Mouse (Mus musculus) MEL (cell line): ENCODE measurements around the gene Rtn4rl2.

Source experiments
- CHD2 ChIP-seq: IDR thresholded peaks from 2 replicates; pipeline ENCODE4 v1.6.1; 2011; ENCODE audit warnings: low read length, improper control_type of control experiment
- CTCF ChIP-seq, 3 experiments: IDR thresholded peaks in 2 of 3; conservative IDR thresholded peaks in 1 of 3; 2 replicates each; pipeline ENCODE4 v1.5.1; 2011 to 2012; ENCODE audit warnings: low read length in 3 of 3, low read depth in 2 of 3, mild to moderate bottlenecking in 2 of 3, improper control_type of control experiment in 1 of 3, inconsistent platforms in 1 of 3, mixed read lengths in 1 of 3, moderate library complexity in 1 of 3; ENCODE audit not compliant: control insufficient read depth in 1 of 3, insufficient read depth in 1 of 3, poor library complexity in 1 of 3, severe bottlenecking in 1 of 3
- E2F4 ChIP-seq: IDR thresholded peaks from 2 replicates; pipeline ENCODE4 v1.6.1; 2011; ENCODE audit warnings: low read depth, low read length, improper control_type of control experiment, borderline replicate concordance
- HCFC1 ChIP-seq: IDR thresholded peaks from 2 replicates; pipeline ENCODE4 v1.6.1; 2012; ENCODE audit warnings: low read depth, mild to moderate bottlenecking, inconsistent platforms, low read length, improper control_type of control experiment, moderate library complexity
- TCF12 ChIP-seq: IDR thresholded peaks from 2 replicates; pipeline ENCODE4 v1.6.1; 2014; ENCODE audit warnings: low read depth, mild to moderate bottlenecking, inconsistent platforms, low read length, improper control_type of control experiment, moderate library complexity

DNA sequence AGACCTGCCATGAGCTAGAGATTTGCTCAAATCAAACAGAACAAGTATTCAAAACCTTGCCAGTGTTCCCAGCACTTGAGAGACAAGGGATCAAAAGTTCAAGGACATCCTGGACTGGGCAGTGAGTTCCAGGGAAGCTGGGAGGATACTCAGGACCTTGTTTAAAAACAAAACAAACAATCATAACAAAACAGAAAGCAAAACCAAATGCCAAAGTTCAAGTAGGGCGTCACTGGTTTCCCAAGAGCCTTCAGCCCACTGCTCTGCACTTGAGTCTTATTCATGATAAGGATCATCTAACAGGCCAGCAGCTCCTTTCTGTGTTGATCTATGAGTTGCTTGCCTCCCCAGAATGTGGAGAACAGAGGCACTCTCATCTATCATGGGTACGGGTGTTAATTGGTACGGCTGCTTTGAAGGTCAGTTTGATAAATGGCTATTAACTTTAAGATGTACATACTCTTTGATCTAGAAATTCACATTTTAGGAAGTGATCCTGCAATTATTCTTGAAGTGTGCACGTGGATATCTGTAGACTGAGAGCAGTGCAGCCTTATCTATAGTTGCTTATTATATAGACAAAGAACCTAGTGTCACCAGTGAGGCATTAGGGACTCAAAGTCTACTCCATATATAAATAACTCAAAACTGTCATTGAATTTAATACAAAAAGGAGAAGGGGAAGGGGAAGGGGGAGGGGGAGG lies 9.1 kb upstream of the Rtn4rl2 start:
- TF ChIP-seq CTCF (IDR thresholded peaks at IDR 0.05 in 2 of 3, conservative IDR thresholded peaks at IDR 0.05 in 1 of 3; ENCODE audit: control insufficient read depth in 1 of 3, insufficient read depth in 1 of 3, low read depth in 2 of 3, low read length in 3 of 3, poor library complexity in 1 of 3, severe bottlenecking in 1 of 3) (no peak), HCFC1 (no peak), CHD2 (no peak), E2F4 (no peak), TCF12 (no peak)
